In genomic region chr7:109984608-109985007, GRCm38 (mm10) we compare ENCODE assay signal across 7 mouse cellular contexts. TPM values are rescaled to one million over a fixed set of nuclear protein-coding genes. Genes with fewer than 3 reads are reported as not detected.
DNase-seq lines count a peak whose midpoint lies in the region; ATAC-seq and TF ChIP-seq lines count a peak whose summit lies in the region.
"Not testable (repeated sequence)": the region's sequence is repeated elsewhere in the genome, so short reads cannot be mapped to it uniquely, and the experiment has no call there.

No protein-coding gene starts in this region.

- H3K36me3 ChIP-seq in embryonic facial prominence, embryonic 12.5 days, result peaks cover 18% of the 10 kb centered on the region
- peaks cover 18% of the 10 kb centered on the region for H3K36me3 ChIP-seq in forebrain, postnatal 0 days (ENCODE audit: insufficient read depth)
- peaks cover 25% of the 10 kb centered on the region for H3K36me3 ChIP-seq in hindbrain, embryonic 13.5 days
- H3K36me3 ChIP-seq in kidney, embryonic 14.5 days (ENCODE audit: control insufficient read depth, insufficient read depth, low read length), result peaks cover 26% of the 10 kb centered on the region; the same call in 1 of the 2 replicates
- peaks cover 39% of the 10 kb centered on the region for H3K36me3 ChIP-seq in liver, embryonic 12.5 days
- peaks cover 35% of the 10 kb centered on the region for H3K36me3 ChIP-seq in midbrain, embryonic 10.5 days
- H3K36me3 ChIP-seq in neural tube, embryonic 12.5 days, result peaks cover 22% of the 10 kb centered on the region

- not testable (repeated sequence) for ATAC-seq in embryonic facial prominence, embryonic 12.5 days (ENCODE audit: insufficient number of reproducible peaks, insufficient read depth, low FRiP score, low TSS enrichment); forebrain, postnatal 0 days; hindbrain, embryonic 13.5 days (ENCODE audit: low FRiP score); kidney, embryonic 14.5 days (ENCODE audit: low FRiP score, low TSS enrichment); liver, embryonic 12.5 days; neural tube, embryonic 12.5 days (ENCODE audit: low FRiP score, low read depth)

- peak overlapping the region; percentile 68 for H3K4me2 ChIP-seq in embryonic facial prominence, embryonic 12.5 days (replicated peaks)
- H3K4me2 ChIP-seq in forebrain, postnatal 0 days (ENCODE audit: low read depth), result 0 out of 2 replicates have a peak overlapping the region, but pooled peaks have one; percentile 68
- H3K4me2 ChIP-seq in hindbrain, embryonic 13.5 days, result peak overlapping the region; percentile 64
- H3K4me2 ChIP-seq in kidney, embryonic 14.5 days (replicated peaks; ENCODE audit: low read depth, low read length), result not testable (repeated sequence)
- H3K4me2 ChIP-seq in liver, embryonic 12.5 days, result peak overlapping the region; percentile 82
- H3K4me2 ChIP-seq in neural tube, embryonic 12.5 days (replicated peaks), result peak overlapping the region; percentile 66

- DNase-seq in forebrain, postnatal 0 days; midbrain, embryonic 10.5 days (ENCODE audit: low spot score): not testable (repeated sequence)

- 80% methylated on average over 5 of the region's 5 CpGs for WGBS in embryonic facial prominence, embryonic 12.5 days
- WGBS in forebrain, postnatal 0 days, result 78% methylated on average over 5 of the region's 5 CpGs
- WGBS in hindbrain, embryonic 13.5 days, result 83% methylated on average over 5 of the region's 5 CpGs
- 80% methylated on average over 5 of the region's 5 CpGs for WGBS in kidney, embryonic 14.5 days
- 77% methylated on average over 5 of the region's 5 CpGs for WGBS in liver, embryonic 12.5 days (ENCODE audit: insufficient replicate concordance)
- 75% methylated on average over 5 of the region's 5 CpGs for WGBS in midbrain, embryonic 10.5 days
- WGBS in neural tube, embryonic 12.5 days, result 85% methylated on average over 5 of the region's 5 CpGs

- peaks cover 12% of the 10 kb centered on the region for H3K4me1 ChIP-seq in embryonic facial prominence, embryonic 12.5 days
- not testable (repeated sequence) for H3K4me1 ChIP-seq in forebrain, postnatal 0 days (ENCODE audit: insufficient read depth); kidney, embryonic 14.5 days (ENCODE audit: control insufficient read depth, insufficient read depth, low read length)
- H3K4me1 ChIP-seq in hindbrain, embryonic 13.5 days (replicated peaks), result peaks cover 21% of the 10 kb centered on the region
- H3K4me1 ChIP-seq in liver, embryonic 12.5 days, result peaks cover 29% of the 10 kb centered on the region
- H3K4me1 ChIP-seq in midbrain, embryonic 10.5 days, result peaks cover 15% of the 10 kb centered on the region
- H3K4me1 ChIP-seq in neural tube, embryonic 12.5 days, result peaks cover 12% of the 10 kb centered on the region

- not testable (repeated sequence) for TF ChIP-seq CTCF in forebrain, postnatal 0 days (IDR thresholded peaks at IDR 0.05; ENCODE audit: low read depth)

- not testable (repeated sequence) for H3K9me3 ChIP-seq in embryonic facial prominence, embryonic 12.5 days; forebrain, postnatal 0 days (ENCODE audit: low read length); hindbrain, embryonic 13.5 days; kidney, embryonic 14.5 days (ENCODE audit: control insufficient read depth, low read length); liver, embryonic 12.5 days (replicated peaks); midbrain, embryonic 10.5 days (replicated peaks); neural tube, embryonic 12.5 days

- not testable (repeated sequence) for H3K27ac ChIP-seq in embryonic facial prominence, embryonic 12.5 days; forebrain, postnatal 0 days (ENCODE audit: low read depth, low read length); hindbrain, embryonic 13.5 days; kidney, embryonic 14.5 days (ENCODE audit: low read depth, low read length); liver, embryonic 12.5 days; midbrain, embryonic 10.5 days (replicated peaks); neural tube, embryonic 12.5 days

- not testable (repeated sequence) for H3K27me3 ChIP-seq in embryonic facial prominence, embryonic 12.5 days; forebrain, postnatal 0 days (ENCODE audit: insufficient read depth, low read length); hindbrain, embryonic 13.5 days; kidney, embryonic 14.5 days (ENCODE audit: control insufficient read depth, insufficient read depth, low read length); liver, embryonic 12.5 days (replicated peaks); midbrain, embryonic 10.5 days (ENCODE audit: low read depth, poor library complexity, severe bottlenecking); neural tube, embryonic 12.5 days (replicated peaks)

- not testable (repeated sequence) for H3K4me3 ChIP-seq in embryonic facial prominence, embryonic 12.5 days; forebrain, postnatal 0 days (ENCODE audit: low read depth, low read length); kidney, embryonic 14.5 days (ENCODE audit: low read length); neural tube, embryonic 12.5 days
- H3K4me3 ChIP-seq in hindbrain, embryonic 13.5 days, result peak overlapping the region; percentile 64; the same call in 1 of the 2 replicates
- peak overlapping the region; percentile 71; the same call in 1 of the 2 replicates for H3K4me3 ChIP-seq in liver, embryonic 12.5 days
- H3K4me3 ChIP-seq in midbrain, embryonic 10.5 days, result 0 out of 2 replicates have a peak overlapping the region, but pooled peaks have one; percentile 16

- not testable (repeated sequence) for H3K9ac ChIP-seq in embryonic facial prominence, embryonic 12.5 days; forebrain, postnatal 0 days; liver, embryonic 12.5 days; neural tube, embryonic 12.5 days
- peak overlapping the region; percentile 82 for H3K9ac ChIP-seq in hindbrain, embryonic 13.5 days
- H3K9ac ChIP-seq in kidney, embryonic 14.5 days (ENCODE audit: low read depth, low read length), result peak overlapping the region; percentile 18; the same call in 1 of the 2 replicates

RNA-seq across cellular contexts. Expression of gene Tmem41b, which starts 2.1 kb away (rescaled TPM):
- 73.5 and 74.8 TPM in 2 replicates for polyA plus RNA-seq in embryonic facial prominence, embryonic 12.5 days (2016; fragmentation: Nextera tagmentation; extraction: Ambion mirVana)
- 48.6 and 63.2 TPM in 2 replicates for total RNA-seq in forebrain, postnatal 0 days (2014; rRNA removed)
- 38.6 and 46.4 TPM in 2 replicates for polyA plus RNA-seq in forebrain, postnatal 0 days (2015; fragmentation: Nextera tagmentation; extraction: Ambion mirVana)
- polyA plus RNA-seq in hindbrain, embryonic 13.5 days (2015; fragmentation: Nextera tagmentation; extraction: Ambion mirVana), result 69.5 and 75.6 TPM in 2 replicates
- 48.7 and 72.5 TPM in 2 replicates for polyA plus RNA-seq in kidney, embryonic 14.5 days (2014; fragmentation: Nextera tagmentation; extraction: Ambion mirVana)
- polyA plus RNA-seq in liver, embryonic 12.5 days (2016; fragmentation: Nextera tagmentation; extraction: Ambion mirVana), result 47.3 and 47.4 TPM in 2 replicates
- polyA plus RNA-seq in midbrain, embryonic 10.5 days (2016; fragmentation: Nextera tagmentation; extraction: Ambion mirVana), result 74.6 and 76.8 TPM in 2 replicates
- 80.7 TPM in 2 replicates for polyA plus RNA-seq in neural tube, embryonic 12.5 days (2016; fragmentation: Nextera tagmentation; extraction: Ambion mirVana)

RNA-seq across cellular contexts. Expression of gene Dennd5a, which starts 24.3 kb away (rescaled TPM):
- 42.0 and 51.4 TPM in 2 replicates for polyA plus RNA-seq in embryonic facial prominence, embryonic 12.5 days (2016; fragmentation: Nextera tagmentation; extraction: Ambion mirVana)
- total RNA-seq in forebrain, postnatal 0 days (2014; rRNA removed), result 144 and 156 TPM in 2 replicates
- 24.0 and 28.0 TPM in 2 replicates for polyA plus RNA-seq in forebrain, postnatal 0 days (2015; fragmentation: Nextera tagmentation; extraction: Ambion mirVana)
- 41.6 and 42.5 TPM in 2 replicates for polyA plus RNA-seq in hindbrain, embryonic 13.5 days (2015; fragmentation: Nextera tagmentation; extraction: Ambion mirVana)
- polyA plus RNA-seq in kidney, embryonic 14.5 days (2014; fragmentation: Nextera tagmentation; extraction: Ambion mirVana), result 38.9 and 43.4 TPM in 2 replicates
- 13.3 and 14.8 TPM in 2 replicates for polyA plus RNA-seq in liver, embryonic 12.5 days (2016; fragmentation: Nextera tagmentation; extraction: Ambion mirVana)
- polyA plus RNA-seq in midbrain, embryonic 10.5 days (2016; fragmentation: Nextera tagmentation; extraction: Ambion mirVana), result 30.2 and 35.4 TPM in 2 replicates
- 65.6 and 69.9 TPM in 2 replicates for polyA plus RNA-seq in neural tube, embryonic 12.5 days (2016; fragmentation: Nextera tagmentation; extraction: Ambion mirVana)

RNA-seq across cellular contexts. Expression of gene Ipo7, which starts 33.5 kb away (rescaled TPM):
- polyA plus RNA-seq in embryonic facial prominence, embryonic 12.5 days (2016; fragmentation: Nextera tagmentation; extraction: Ambion mirVana), result 42.4 and 45.1 TPM in 2 replicates
- total RNA-seq in forebrain, postnatal 0 days (2014; rRNA removed), result 88.0 and 97.9 TPM in 2 replicates
- 21.7 and 26.5 TPM in 2 replicates for polyA plus RNA-seq in forebrain, postnatal 0 days (2015; fragmentation: Nextera tagmentation; extraction: Ambion mirVana)
- 42.2 and 42.7 TPM in 2 replicates for polyA plus RNA-seq in hindbrain, embryonic 13.5 days (2015; fragmentation: Nextera tagmentation; extraction: Ambion mirVana)
- 21.9 and 22.5 TPM in 2 replicates for polyA plus RNA-seq in kidney, embryonic 14.5 days (2014; fragmentation: Nextera tagmentation; extraction: Ambion mirVana)
- 35.8 and 35.9 TPM in 2 replicates for polyA plus RNA-seq in liver, embryonic 12.5 days (2016; fragmentation: Nextera tagmentation; extraction: Ambion mirVana)
- polyA plus RNA-seq in midbrain, embryonic 10.5 days (2016; fragmentation: Nextera tagmentation; extraction: Ambion mirVana), result 53.4 and 54.1 TPM in 2 replicates
- polyA plus RNA-seq in neural tube, embryonic 12.5 days (2016; fragmentation: Nextera tagmentation; extraction: Ambion mirVana), result 45.5 and 45.7 TPM in 2 replicates
